Mouse (Mus musculus): ENCODE data around the gene Ankrd65. TPM values are rescaled to one million over a fixed set of nuclear protein-coding genes. Genes with fewer than 3 reads are reported as not detected.

The Ankrd65 gene
- total and polyA plus RNA-seq, 3 experiments: 0.41 TPM; not detected in 2

- no peaks in the 10 kb centered on the region for H3K27me3 ChIP-seq (ENCODE audit: control insufficient read depth, insufficient read depth, low read length)
- intact Hi-C loops (cut with DNase I): no loop called here
- peaks cover 16% of the 10 kb centered on the region for H3K36me3 ChIP-seq (ENCODE audit: control insufficient read depth, insufficient read depth, low read length)
- H3K9ac ChIP-seq (ENCODE audit: low read depth, low read length): no peak overlapping the region
- no peak overlapping the region for H3K27ac ChIP-seq
- WGBS: 84% methylated on average over 3 of the region's 3 CpGs
- TF ChIP-seq POLR2A (IDR thresholded peaks at IDR 0.05; ENCODE audit: insufficient read depth, low read depth, low read length): no peak
- TF ChIP-seq CTCF (IDR thresholded peaks at IDR 0.05): no peak
- TF ChIP-seq EP300 (IDR thresholded peaks at IDR 0.05; ENCODE audit: insufficient read depth, low read depth, low read length): no peak
- peaks cover 7% of the 10 kb centered on the region for H3K4me1 ChIP-seq (ENCODE audit: control insufficient read depth, insufficient read depth, low read length)
- H3K79me2 ChIP-seq (replicated peaks; ENCODE audit: control insufficient read depth, insufficient read depth, low read length): peaks cover 5% of the 10 kb centered on the region; the same call in 1 of the 2 replicates
- no peak overlapping the region for H3K4me3 ChIP-seq
- DNase-seq: no peak
Measured at GRCm38 (mm10) chr4:155807841-155808240, 17.6 kb downstream of the Ankrd65 start.

- Histone ChIP-seq H3K27ac (peak within 1 kb of the TSS; percentile 98), H3K36me3 (ENCODE audit: control insufficient read depth, insufficient read depth, low read length) (peaks cover 27% of the 10 kb centered on the region), H3K4me1 (ENCODE audit: control insufficient read depth, insufficient read depth, low read length) (peaks cover 6% of the 10 kb centered on the region), H3K4me3 (peak within 1 kb of the TSS; percentile 99), H3K27me3 (ENCODE audit: control insufficient read depth, insufficient read depth, low read length) (no peaks in the 10 kb centered on the region), H3K9ac (ENCODE audit: low read depth, low read length) (peak within 1 kb of the TSS; percentile 94), H3K79me2 (replicated peaks; ENCODE audit: control insufficient read depth, insufficient read depth, low read length) (peaks cover 10% of the 10 kb centered on the region)
- WGBS: under 1% methylated on average over 60 of the region's 60 CpGs
- TF ChIP-seq CTCF (IDR thresholded peaks at IDR 0.05) (no peak), EP300 (IDR thresholded peaks at IDR 0.05; ENCODE audit: insufficient read depth, low read depth, low read length) (0 out of 2 replicates have a peak, but pooled peaks have one; percentile 17), POLR2A (IDR thresholded peaks at IDR 0.05; ENCODE audit: insufficient read depth, low read depth, low read length) (peak; percentile 73)
- DNase-seq: peak; percentile 93 to 96
- intact Hi-C loops (cut with DNase I): loop anchor here (1.0 to 5.0 kb wide), 3 partner anchors 9 to 140 kb away; partner anchors contain the start of gene Aurkaip1
Measured at GRCm38 (mm10) chr4:155811929-155812664, 21.9 kb downstream of the Ankrd65 start, which contains the start of gene Ccnl2. Gene Ccnl2, plus strand, starts transcription at chr4:155812489.

GRCm38 (mm10) chr4:155812665-155813181 lies 22.5 kb downstream of the Ankrd65 start:
- no peak for TF ChIP-seq POLR2A (IDR thresholded peaks at IDR 0.05; ENCODE audit: insufficient read depth, low read depth, low read length)
- no peak for TF ChIP-seq CTCF (IDR thresholded peaks at IDR 0.05)
- TF ChIP-seq EP300 (IDR thresholded peaks at IDR 0.05; ENCODE audit: insufficient read depth, low read depth, low read length): no peak
- H3K9ac ChIP-seq (ENCODE audit: low read depth, low read length): peak overlapping the region; percentile 94
- peaks cover 10% of the 10 kb centered on the region for H3K79me2 ChIP-seq (replicated peaks; ENCODE audit: control insufficient read depth, insufficient read depth, low read length)
- peaks cover 27% of the 10 kb centered on the region for H3K36me3 ChIP-seq (ENCODE audit: control insufficient read depth, insufficient read depth, low read length)
- H3K27ac ChIP-seq: peak overlapping the region; percentile 98
- H3K4me1 ChIP-seq (ENCODE audit: control insufficient read depth, insufficient read depth, low read length): peaks cover 6% of the 10 kb centered on the region
- DNase-seq: no peak
- intact Hi-C loops (cut with DNase I): loop anchor here (1.0 to 5.0 kb wide), 3 partner anchors 9 to 140 kb away; partner anchors contain the start of gene Aurkaip1
- WGBS: under 1% methylated on average over 49 of the region's 49 CpGs
- peak overlapping the region; percentile 99 for H3K4me3 ChIP-seq
- H3K27me3 ChIP-seq (ENCODE audit: control insufficient read depth, insufficient read depth, low read length): no peaks in the 10 kb centered on the region

GRCm38 (mm10) chr4:155817533-155817932 lies 27.3 kb downstream of the Ankrd65 start:
- TF ChIP-seq CTCF (IDR thresholded peaks at IDR 0.05): no peak
- no peak for TF ChIP-seq EP300 (IDR thresholded peaks at IDR 0.05; ENCODE audit: insufficient read depth, low read depth, low read length)
- TF ChIP-seq POLR2A (IDR thresholded peaks at IDR 0.05; ENCODE audit: insufficient read depth, low read depth, low read length): no peak
- H3K4me3 ChIP-seq: no peak overlapping the region
- no peak for DNase-seq
- 75% methylated on average over 4 of the region's 4 CpGs for WGBS
- peaks cover 27% of the 10 kb centered on the region for H3K36me3 ChIP-seq (ENCODE audit: control insufficient read depth, insufficient read depth, low read length)
- peaks cover 8% of the 10 kb centered on the region for H3K79me2 ChIP-seq (replicated peaks; ENCODE audit: control insufficient read depth, insufficient read depth, low read length)
- no peaks in the 10 kb centered on the region for H3K27me3 ChIP-seq (ENCODE audit: control insufficient read depth, insufficient read depth, low read length)
- no peak overlapping the region for H3K27ac ChIP-seq
- intact Hi-C loops (cut with DNase I): no loop called here
- no peak overlapping the region for H3K9ac ChIP-seq (ENCODE audit: low read depth, low read length)
- peaks cover 3% of the 10 kb centered on the region for H3K4me1 ChIP-seq (ENCODE audit: control insufficient read depth, insufficient read depth, low read length)

- Histone ChIP-seq H3K79me2 (replicated peaks; ENCODE audit: control insufficient read depth, insufficient read depth, low read length) (no peaks in the 10 kb centered on the region; the same call in 1 of the 2 replicates), H3K36me3 (ENCODE audit: control insufficient read depth, insufficient read depth, low read length) (peaks cover 8% of the 10 kb centered on the region), H3K27me3 (ENCODE audit: control insufficient read depth, insufficient read depth, low read length) (no peaks in the 10 kb centered on the region), H3K4me3 (no peak overlapping the region), H3K4me1 (ENCODE audit: control insufficient read depth, insufficient read depth, low read length) (no peaks in the 10 kb centered on the region), H3K9ac (ENCODE audit: low read depth, low read length) (no peak overlapping the region), H3K27ac (no peak overlapping the region)
- no peak for DNase-seq
- peak; percentile 62 for TF ChIP-seq CTCF (IDR thresholded peaks at IDR 0.05)
- TF ChIP-seq POLR2A (IDR thresholded peaks at IDR 0.05; ENCODE audit: insufficient read depth, low read depth, low read length): no peak
- 76% methylated on average over 7 of the region's 7 CpGs for WGBS
- intact Hi-C loops (cut with DNase I): no loop called here
Measured at GRCm38 (mm10) chr4:155821025-155821424, 30.8 kb downstream of the Ankrd65 start.

- intact Hi-C loops (cut with DNase I): no loop called here
- peaks cover 6% of the 10 kb centered on the region for H3K36me3 ChIP-seq (ENCODE audit: control insufficient read depth, insufficient read depth, low read length)
- H3K9ac ChIP-seq (ENCODE audit: low read depth, low read length): no peak overlapping the region
- H3K27me3 ChIP-seq (ENCODE audit: control insufficient read depth, insufficient read depth, low read length): no peaks in the 10 kb centered on the region
- H3K4me3 ChIP-seq: no peak overlapping the region
- H3K79me2 ChIP-seq (replicated peaks; ENCODE audit: control insufficient read depth, insufficient read depth, low read length): no peaks in the 10 kb centered on the region
- no peak for TF ChIP-seq CTCF (IDR thresholded peaks at IDR 0.05)
- no peak for TF ChIP-seq POLR2A (IDR thresholded peaks at IDR 0.05; ENCODE audit: insufficient read depth, low read depth, low read length)
- TF ChIP-seq EP300 (IDR thresholded peaks at IDR 0.05; ENCODE audit: insufficient read depth, low read depth, low read length): no peak
- H3K27ac ChIP-seq: no peak overlapping the region
- H3K4me1 ChIP-seq (ENCODE audit: control insufficient read depth, insufficient read depth, low read length): no peaks in the 10 kb centered on the region
- 94% methylated on average over 16 of the region's 16 CpGs for WGBS
- DNase-seq: no peak
Measured at GRCm38 (mm10) chr4:155823443-155823842, 33.2 kb downstream of the Ankrd65 start.

Measured in heart, adult 2 months (tissue).